Mouse (Mus musculus) hindlimb bud, embryonic 11.5 days (tissue): ENCODE measurements around the gene Slc43a2.
A peak's percentile ranks its signal among the peaks of the same experiment; 100 is the strongest.

Experiments used
- DNase-seq: peaks from one replicate; pipeline ENCODE4 v3.0.0-alpha.2; 2012; ENCODE audit warnings: low read depth, low spot score; ENCODE audit errors: extremely low spot score

The Slc43a2 gene

GRCm38 (mm10) chr11:75529771-75530170, 1.7 kb upstream of the Slc43a2 start:
- no peak for DNase-seq

- peak; percentile 58 for DNase-seq
Observed at GRCm38 (mm10) chr11:75530325-75530724, 1.2 kb upstream of the Slc43a2 start.

GRCm38 (mm10) chr11:75530845-75531373, 585 bp upstream of the Slc43a2 start:
- no peak for DNase-seq

- DNase-seq, result no peak
Observed at GRCm38 (mm10) chr11:75532340-75533277, 1.1 kb downstream of the Slc43a2 start.

- no peak for DNase-seq
Observed at GRCm38 (mm10) chr11:75533314-75534015, 2.0 kb downstream of the Slc43a2 start.

GRCm38 (mm10) chr11:75534286-75535033, 3.0 kb downstream of the Slc43a2 start:
- no peak for DNase-seq

- no peak for DNase-seq
Observed at GRCm38 (mm10) chr11:75535106-75535795, 3.8 kb downstream of the Slc43a2 start.

GRCm38 (mm10) chr11:75536255-75537024, 4.9 kb downstream of the Slc43a2 start:
- no peak for DNase-seq

GRCm38 (mm10) chr11:75537025-75537414, 5.5 kb downstream of the Slc43a2 start:
- no peak for DNase-seq

- no peak for DNase-seq
Observed at GRCm38 (mm10) chr11:75537491-75538183, 6.1 kb downstream of the Slc43a2 start.

- DNase-seq, result no peak
Observed at GRCm38 (mm10) chr11:75538184-75538969, 6.9 kb downstream of the Slc43a2 start.

GRCm38 (mm10) chr11:75538970-75539299, 7.4 kb downstream of the Slc43a2 start:
- DNase-seq, result no peak

GRCm38 (mm10) chr11:75540209-75540608, 8.7 kb downstream of the Slc43a2 start:
- DNase-seq, result no peak

- no peak for DNase-seq
Observed at GRCm38 (mm10) chr11:75540710-75541581, 9.5 kb downstream of the Slc43a2 start.

- no peak for DNase-seq
Observed at GRCm38 (mm10) chr11:75544713-75545112, 13.2 kb downstream of the Slc43a2 start.

- no peak for DNase-seq
Observed at GRCm38 (mm10) chr11:75546057-75546456, 14.6 kb downstream of the Slc43a2 start.

GRCm38 (mm10) chr11:75549658-75550111, 18.2 kb downstream of the Slc43a2 start:
- no peak for DNase-seq
